Mouse (Mus musculus): ENCODE data around the gene Cdh1. TPM values are rescaled to one million over a fixed set of nuclear protein-coding genes. Genes with fewer than 3 reads are reported as not detected.

The Cdh1 gene
- polyA plus RNA-seq, 1 experiment from 2014 or later, result 74.0 TPM

- H3K4me3 ChIP-seq (replicated peaks; ENCODE audit: low read depth, low read length), result peak within 1 kb of the TSS; percentile 76
- no peaks in the 10 kb centered on the region for H3K27me3 ChIP-seq (ENCODE audit: insufficient read depth, low read length)
- peak within 1 kb of the TSS; percentile 66 for H3K4me2 ChIP-seq (ENCODE audit: low read length)
- peak; percentile 95 for DNase-seq (ENCODE audit: low spot score)
- peak; percentile 73; the same call in 1 of the 2 replicates for TF ChIP-seq CTCF (IDR thresholded peaks at IDR 0.05; ENCODE audit: low read depth)
- H3K9me3 ChIP-seq (replicated peaks; ENCODE audit: low read length), result no peaks in the 10 kb centered on the region
- ATAC-seq (replicated peaks; ENCODE audit: low FRiP score, low read depth), result peak; percentile 96
- H3K27ac ChIP-seq, result peak within 1 kb of the TSS; percentile 98
- peak within 1 kb of the TSS; percentile 80 for H3K9ac ChIP-seq (ENCODE audit: low read depth, low read length)
- no peaks in the 10 kb centered on the region for H3K4me1 ChIP-seq (replicated peaks; ENCODE audit: insufficient read depth, low read length)
- under 1% methylated on average over 50 of the region's 50 CpGs for whole genome bisulfite sequencing
- no peaks in the 10 kb centered on the region for H3K36me3 ChIP-seq (ENCODE audit: insufficient read depth, low read length)
These were observed 80.0 kb downstream of the Cdh1 start, which contains the start of gene Tango6 for GRCm38 (mm10) chr8:106682971-106683668. Tango6 (plus strand) TSS chr8:106683068.

GRCm38 (mm10) chr8:106684387-106684786 is 81.2 kb downstream of the Cdh1 start:
- 0 out of 2 replicates have a peak, but pooled peaks cover 5% of the 10 kb centered on the region for H3K36me3 ChIP-seq (ENCODE audit: insufficient read depth, low read length)
- no peak for DNase-seq (ENCODE audit: low spot score)
- no peak for TF ChIP-seq CTCF (IDR thresholded peaks at IDR 0.05; ENCODE audit: low read depth)
- H3K9ac ChIP-seq (ENCODE audit: low read depth, low read length), result no peak overlapping the region
- H3K9me3 ChIP-seq (replicated peaks; ENCODE audit: low read length), result no peaks in the 10 kb centered on the region
- no peaks in the 10 kb centered on the region for H3K27me3 ChIP-seq (ENCODE audit: insufficient read depth, low read length)
- no peak overlapping the region for H3K27ac ChIP-seq
- ATAC-seq (replicated peaks; ENCODE audit: low FRiP score, low read depth), result no peak
- H3K4me3 ChIP-seq (replicated peaks; ENCODE audit: low read depth, low read length), result no peak overlapping the region
- no peaks in the 10 kb centered on the region for H3K4me1 ChIP-seq (replicated peaks; ENCODE audit: insufficient read depth, low read length)
- H3K4me2 ChIP-seq (ENCODE audit: low read length), result no peak overlapping the region
- 92% methylated on average over 4 of the region's 4 CpGs for WGBS

- TF ChIP-seq CTCF (IDR thresholded peaks at IDR 0.05; ENCODE audit: low read depth), result peak; percentile 81
- 0 out of 2 replicates have a peak, but pooled peaks cover 12% of the 10 kb centered on the region for H3K36me3 ChIP-seq (ENCODE audit: insufficient read depth, low read length)
- no peaks in the 10 kb centered on the region for H3K4me1 ChIP-seq (replicated peaks; ENCODE audit: insufficient read depth, low read length)
- no peak overlapping the region for H3K9ac ChIP-seq (ENCODE audit: low read depth, low read length)
- no peak overlapping the region for H3K4me2 ChIP-seq (ENCODE audit: low read length)
- H3K9me3 ChIP-seq (replicated peaks; ENCODE audit: low read length), result no peaks in the 10 kb centered on the region
- ATAC-seq (replicated peaks; ENCODE audit: low FRiP score, low read depth), result no peak
- no peak overlapping the region for H3K27ac ChIP-seq
- 2% methylated on average over 4 of the region's 4 CpGs for WGBS
- peak; percentile 90 for DNase-seq (ENCODE audit: low spot score)
- H3K27me3 ChIP-seq (ENCODE audit: insufficient read depth, low read length), result no peaks in the 10 kb centered on the region
- H3K4me3 ChIP-seq (replicated peaks; ENCODE audit: low read depth, low read length), result no peak overlapping the region
These were observed 84.3 kb downstream of the Cdh1 start for GRCm38 (mm10) chr8:106687479-106687878.

GRCm38 (mm10) chr8:106697748-106698248 is 94.6 kb downstream of the Cdh1 start:
- Histone ChIP-seq H3K9ac (ENCODE audit: low read depth, low read length) (no peak overlapping the region), H3K4me1 (replicated peaks; ENCODE audit: insufficient read depth, low read length) (no peaks in the 10 kb centered on the region), H3K27me3 (ENCODE audit: insufficient read depth, low read length) (no peaks in the 10 kb centered on the region), H3K4me3 (replicated peaks; ENCODE audit: low read depth, low read length) (no peak overlapping the region), H3K4me2 (ENCODE audit: low read length) (no peak overlapping the region), H3K27ac (no peak overlapping the region), H3K9me3 (replicated peaks; ENCODE audit: low read length) (no peaks in the 10 kb centered on the region), H3K36me3 (ENCODE audit: insufficient read depth, low read length) (peaks cover 45% of the 10 kb centered on the region)
- 89% methylated on average over 3 of the region's 3 CpGs for WGBS
- no peak for TF ChIP-seq CTCF (IDR thresholded peaks at IDR 0.05; ENCODE audit: low read depth)
- DNase-seq (ENCODE audit: low spot score), result no peak
- no peak for ATAC-seq (replicated peaks; ENCODE audit: low FRiP score, low read depth)

- peak; percentile 92 for TF ChIP-seq CTCF (IDR thresholded peaks at IDR 0.05; ENCODE audit: low read depth)
- 78% methylated on average over 5 of the region's 5 CpGs for WGBS
- H3K4me1 ChIP-seq (replicated peaks; ENCODE audit: insufficient read depth, low read length), result no peaks in the 10 kb centered on the region
- H3K9me3 ChIP-seq (replicated peaks; ENCODE audit: low read length), result no peaks in the 10 kb centered on the region
- peaks cover 41% of the 10 kb centered on the region for H3K36me3 ChIP-seq (ENCODE audit: insufficient read depth, low read length)
- no peak overlapping the region for H3K9ac ChIP-seq (ENCODE audit: low read depth, low read length)
- peak; percentile 70 for DNase-seq (ENCODE audit: low spot score)
- H3K27ac ChIP-seq, result no peak overlapping the region
- ATAC-seq (replicated peaks; ENCODE audit: low FRiP score, low read depth), result no peak
- H3K27me3 ChIP-seq (ENCODE audit: insufficient read depth, low read length), result no peaks in the 10 kb centered on the region
- no peak overlapping the region for H3K4me2 ChIP-seq (ENCODE audit: low read length)
- no peak overlapping the region for H3K4me3 ChIP-seq (replicated peaks; ENCODE audit: low read depth, low read length)
These were observed 96.4 kb downstream of the Cdh1 start for GRCm38 (mm10) chr8:106699588-106699987.

- Histone ChIP-seq H3K9ac (ENCODE audit: low read depth, low read length) (no peak overlapping the region), H3K36me3 (ENCODE audit: insufficient read depth, low read length) (peaks cover 40% of the 10 kb centered on the region), H3K9me3 (replicated peaks; ENCODE audit: low read length) (no peaks in the 10 kb centered on the region), H3K4me2 (ENCODE audit: low read length) (no peak overlapping the region), H3K27me3 (ENCODE audit: insufficient read depth, low read length) (no peaks in the 10 kb centered on the region), H3K4me1 (replicated peaks; ENCODE audit: insufficient read depth, low read length) (no peaks in the 10 kb centered on the region), H3K4me3 (replicated peaks; ENCODE audit: low read depth, low read length) (no peak overlapping the region), H3K27ac (no peak overlapping the region)
- no peak for ATAC-seq (replicated peaks; ENCODE audit: low FRiP score, low read depth)
- no peak for DNase-seq (ENCODE audit: low spot score)
- TF ChIP-seq CTCF (IDR thresholded peaks at IDR 0.05; ENCODE audit: low read depth), result no peak
- WGBS, result 83% methylated on average over 6 of the region's 6 CpGs
These were observed 97.0 kb downstream of the Cdh1 start for GRCm38 (mm10) chr8:106700131-106700530.

All from kidney, postnatal 0 days (tissue).